Mouse (Mus musculus): Measurements from ENCODE around the gene Fn1. TPM values are rescaled to one million over a fixed set of nuclear protein-coding genes. Genes with fewer than 3 reads are reported as not detected.

Fn1 gene
- polyA plus RNA-seq, 2 experiments, result 232 to 628 TPM

DNA sequence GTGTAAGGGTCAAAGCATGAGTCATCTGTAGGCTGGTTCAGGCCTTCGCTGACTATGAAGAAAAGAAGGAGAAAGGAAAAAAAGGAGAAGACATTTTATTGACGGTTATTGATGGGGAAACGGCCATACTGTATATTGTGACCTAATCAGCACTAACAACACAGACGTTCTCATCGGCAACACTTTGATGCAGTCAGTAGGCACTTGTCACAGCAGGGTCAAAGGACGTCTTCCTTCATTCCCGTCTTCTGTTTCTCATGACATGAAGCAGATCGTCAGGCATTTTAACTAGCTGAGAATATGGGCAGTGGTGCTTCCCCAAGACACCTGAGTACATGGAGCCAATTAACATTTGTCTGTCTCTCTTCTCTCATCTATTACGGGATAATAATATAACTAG, 59.8 kb downstream of the Fn1 start:
- 92% methylated on average over 9 of the region's 9 CpGs for WGBS
- ATAC-seq (ENCODE audit: low FRiP score, low read depth), result no peak
- peaks cover 95% of the 10 kb centered on the region for H3K36me3 ChIP-seq (ENCODE audit: control insufficient read depth, insufficient read depth, low read length)

DNA sequence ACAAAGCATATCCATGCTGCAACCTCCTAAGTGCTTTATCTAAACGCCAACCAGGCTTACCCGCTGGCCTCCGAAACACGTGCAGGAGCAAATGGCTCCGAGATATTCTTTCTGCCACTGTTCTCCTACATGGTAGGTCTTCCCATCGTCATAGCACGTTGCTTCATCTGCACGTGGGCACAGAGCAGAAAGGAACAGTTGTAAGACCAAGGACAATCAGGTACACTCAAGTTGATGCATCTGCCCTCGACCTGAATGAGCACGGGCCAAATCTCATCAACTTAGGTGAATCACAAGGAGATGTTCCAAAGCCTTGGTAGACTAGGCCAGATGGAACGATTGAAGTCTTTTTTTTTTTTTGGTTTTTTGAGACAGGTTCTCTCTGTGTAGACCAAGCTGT, 63.0 kb downstream of the Fn1 start:
- DNase-seq (ENCODE audit: low spot score), result no peak
- Histone ChIP-seq H3K9me3 (ENCODE audit: control insufficient read depth, low read length) (no peaks in the 10 kb centered on the region), H3K4me3 (replicated peaks; ENCODE audit: low read length) (no peak overlapping the region), H3K36me3 (ENCODE audit: control insufficient read depth, insufficient read depth, low read length) (peaks cover 96% of the 10 kb centered on the region), H3K4me1 (ENCODE audit: control insufficient read depth, insufficient read depth, low read length) (no peaks in the 10 kb centered on the region), H3K27me3 (ENCODE audit: control insufficient read depth, insufficient read depth, low read length) (no peaks in the 10 kb centered on the region), H3K27ac (replicated peaks; ENCODE audit: low read depth, low read length) (no peak overlapping the region), H3K9ac (ENCODE audit: low read depth, low read length, severe bottlenecking) (no peak overlapping the region), H3K4me2 (replicated peaks; ENCODE audit: low read depth, low read length, severe bottlenecking) (no peak overlapping the region)
- TF ChIP-seq POLR2A (IDR thresholded peaks at IDR 0.05; ENCODE audit: borderline replicate concordance, extremely low read depth, insufficient read depth, insufficient read length), result no peak
- ATAC-seq (ENCODE audit: low FRiP score, low read depth), result no peak
- 95% methylated on average over 11 of the region's 11 CpGs for WGBS

More for the DNA sequence above, 59.8 kb downstream of the Fn1 start:
- no peaks in the 10 kb centered on the region for H3K9me3 ChIP-seq (ENCODE audit: control insufficient read depth, low read length)
- DNase-seq (ENCODE audit: low spot score), result no peak
- H3K9ac ChIP-seq (ENCODE audit: low read depth, low read length, severe bottlenecking), result no peak overlapping the region
- no peak overlapping the region for H3K4me2 ChIP-seq (replicated peaks; ENCODE audit: low read depth, low read length, severe bottlenecking)
- H3K27me3 ChIP-seq (ENCODE audit: control insufficient read depth, insufficient read depth, low read length), result no peaks in the 10 kb centered on the region
- TF ChIP-seq POLR2A (IDR thresholded peaks at IDR 0.05; ENCODE audit: borderline replicate concordance, extremely low read depth, insufficient read depth, insufficient read length), result no peak
- no peak overlapping the region for H3K27ac ChIP-seq (replicated peaks; ENCODE audit: low read depth, low read length)
- H3K4me3 ChIP-seq (replicated peaks; ENCODE audit: low read length), result no peak overlapping the region
- H3K4me1 ChIP-seq (ENCODE audit: control insufficient read depth, insufficient read depth, low read length), result no peaks in the 10 kb centered on the region

DNA sequence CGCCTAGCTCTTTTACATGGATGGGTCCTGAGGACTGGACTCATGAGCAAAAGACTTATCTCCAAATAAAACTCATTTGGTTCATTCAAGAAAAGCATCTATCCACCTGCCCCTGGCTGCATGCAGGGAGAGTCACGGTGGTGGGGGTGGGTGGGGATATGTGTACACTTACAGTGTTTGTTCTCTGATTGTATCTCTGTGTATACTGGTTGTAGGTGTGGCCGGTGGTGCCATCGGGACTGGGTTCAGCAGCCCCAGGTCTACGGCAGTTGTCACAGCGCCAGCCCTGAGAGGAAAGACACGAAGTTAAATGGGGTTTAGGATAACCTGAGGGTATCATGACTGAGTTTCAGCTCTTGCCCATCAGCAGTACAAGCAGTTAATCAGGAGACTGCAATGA, 66.3 kb downstream of the Fn1 start:
- Histone ChIP-seq H3K4me1 (ENCODE audit: control insufficient read depth, insufficient read depth, low read length) (no peaks in the 10 kb centered on the region), H3K9me3 (ENCODE audit: control insufficient read depth, low read length) (no peaks in the 10 kb centered on the region), H3K4me3 (replicated peaks; ENCODE audit: low read length) (no peak overlapping the region), H3K4me2 (replicated peaks; ENCODE audit: low read depth, low read length, severe bottlenecking) (no peak overlapping the region), H3K27ac (replicated peaks; ENCODE audit: low read depth, low read length) (no peak overlapping the region), H3K9ac (ENCODE audit: low read depth, low read length, severe bottlenecking) (no peak overlapping the region), H3K36me3 (ENCODE audit: control insufficient read depth, insufficient read depth, low read length) (peaks cover 77% of the 10 kb centered on the region), H3K27me3 (ENCODE audit: control insufficient read depth, insufficient read depth, low read length) (no peaks in the 10 kb centered on the region)
- TF ChIP-seq POLR2A (IDR thresholded peaks at IDR 0.05; ENCODE audit: borderline replicate concordance, extremely low read depth, insufficient read depth, insufficient read length), result no peak
- DNase-seq (ENCODE audit: low spot score) (no peak), ATAC-seq (ENCODE audit: low FRiP score, low read depth) (no peak)
- WGBS, result 94% methylated on average over 7 of the region's 7 CpGs

DNA sequence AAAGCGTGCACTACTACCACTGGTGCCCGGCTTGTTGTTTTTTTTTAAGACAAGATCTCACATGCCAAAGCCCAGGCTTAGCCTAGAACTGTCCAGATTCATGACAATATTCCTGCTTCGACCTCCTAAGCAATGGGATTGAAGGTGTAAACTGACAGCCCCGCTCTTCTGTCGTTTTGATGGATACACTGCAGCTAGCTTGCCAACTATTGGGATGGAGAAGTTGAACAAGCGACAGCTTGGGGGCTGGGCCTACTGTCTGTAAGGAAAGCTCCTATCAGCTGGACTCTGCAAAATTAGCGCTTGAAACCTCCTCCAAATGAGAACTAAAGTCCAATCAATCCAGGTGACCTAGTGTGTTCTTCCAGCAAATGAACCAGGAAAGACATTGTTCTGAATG, 69.1 kb downstream of the Fn1 start:
- Histone ChIP-seq H3K4me2 (replicated peaks; ENCODE audit: low read depth, low read length, severe bottlenecking) (no peak overlapping the region), H3K36me3 (ENCODE audit: control insufficient read depth, insufficient read depth, low read length) (peaks cover 70% of the 10 kb centered on the region), H3K9ac (ENCODE audit: low read depth, low read length, severe bottlenecking) (no peak overlapping the region), H3K27ac (replicated peaks; ENCODE audit: low read depth, low read length) (no peak overlapping the region), H3K27me3 (ENCODE audit: control insufficient read depth, insufficient read depth, low read length) (no peaks in the 10 kb centered on the region), H3K4me1 (ENCODE audit: control insufficient read depth, insufficient read depth, low read length) (no peaks in the 10 kb centered on the region), H3K4me3 (replicated peaks; ENCODE audit: low read length) (no peak overlapping the region), H3K9me3 (ENCODE audit: control insufficient read depth, low read length) (no peaks in the 10 kb centered on the region)
- WGBS, result 85% methylated on average over 7 of the region's 7 CpGs
- DNase-seq (ENCODE audit: low spot score) (no peak), ATAC-seq (ENCODE audit: low FRiP score, low read depth) (no peak)
- TF ChIP-seq POLR2A (IDR thresholded peaks at IDR 0.05; ENCODE audit: borderline replicate concordance, extremely low read depth, insufficient read depth, insufficient read length), result no peak

DNA sequence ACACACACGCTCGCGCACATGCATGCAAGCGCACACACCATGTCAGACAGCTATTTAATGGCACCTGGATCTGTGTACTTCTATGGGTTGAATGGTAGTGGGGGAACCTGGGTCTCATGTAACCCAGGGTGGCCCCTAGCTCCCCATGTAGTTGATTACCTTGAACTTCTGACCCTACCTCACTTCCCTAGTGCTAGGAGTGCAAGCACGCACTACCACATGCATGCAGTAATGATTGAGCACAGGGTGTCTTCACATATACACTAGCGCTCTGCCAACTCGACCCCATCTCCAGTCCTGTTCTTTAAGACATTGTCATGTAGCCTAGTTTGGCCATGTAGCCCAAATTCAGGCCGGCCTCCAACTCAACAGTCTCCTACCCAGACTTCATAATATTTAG, 69.7 kb downstream of the Fn1 start:
- H3K4me1 ChIP-seq (ENCODE audit: control insufficient read depth, insufficient read depth, low read length), result no peaks in the 10 kb centered on the region
- H3K27me3 ChIP-seq (ENCODE audit: control insufficient read depth, insufficient read depth, low read length), result no peaks in the 10 kb centered on the region
- peaks cover 70% of the 10 kb centered on the region for H3K36me3 ChIP-seq (ENCODE audit: control insufficient read depth, insufficient read depth, low read length)
- no peaks in the 10 kb centered on the region for H3K9me3 ChIP-seq (ENCODE audit: control insufficient read depth, low read length)
- no peak for ATAC-seq (ENCODE audit: low FRiP score, low read depth)
- no peak overlapping the region for H3K9ac ChIP-seq (ENCODE audit: low read depth, low read length, severe bottlenecking)
- 92% methylated on average over 8 of the region's 8 CpGs for WGBS
- no peak for TF ChIP-seq POLR2A (IDR thresholded peaks at IDR 0.05; ENCODE audit: borderline replicate concordance, extremely low read depth, insufficient read depth, insufficient read length)
- no peak overlapping the region for H3K4me3 ChIP-seq (replicated peaks; ENCODE audit: low read length)
- no peak overlapping the region for H3K27ac ChIP-seq (replicated peaks; ENCODE audit: low read depth, low read length)
- H3K4me2 ChIP-seq (replicated peaks; ENCODE audit: low read depth, low read length, severe bottlenecking), result no peak overlapping the region
- DNase-seq (ENCODE audit: low spot score), result no peak

DNA sequence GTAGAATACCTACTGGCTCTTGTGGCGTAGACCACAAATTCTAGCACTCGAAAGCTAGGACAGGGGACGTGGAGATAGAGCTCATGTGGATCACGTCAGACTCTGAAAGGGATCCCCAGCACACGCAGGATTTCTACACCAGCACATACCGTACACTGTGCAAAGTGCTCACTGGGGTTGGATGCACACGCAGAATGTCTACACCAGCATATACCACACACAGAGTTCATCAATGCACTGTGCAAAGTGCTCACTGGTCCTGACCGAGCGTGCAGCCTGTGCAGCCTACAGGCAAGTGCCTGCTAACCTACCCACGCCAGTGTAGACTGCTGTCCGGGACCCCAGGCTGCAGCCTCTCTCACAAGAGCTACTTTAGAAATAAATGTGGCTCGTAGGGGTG, 72.6 kb downstream of the Fn1 start:
- no peak for TF ChIP-seq POLR2A (IDR thresholded peaks at IDR 0.05; ENCODE audit: borderline replicate concordance, extremely low read depth, insufficient read depth, insufficient read length)
- 91% methylated on average over 12 of the region's 12 CpGs for WGBS
- Histone ChIP-seq H3K9ac (ENCODE audit: low read depth, low read length, severe bottlenecking) (no peak overlapping the region), H3K27ac (replicated peaks; ENCODE audit: low read depth, low read length) (no peak overlapping the region), H3K4me2 (replicated peaks; ENCODE audit: low read depth, low read length, severe bottlenecking) (no peak overlapping the region), H3K4me1 (ENCODE audit: control insufficient read depth, insufficient read depth, low read length) (no peaks in the 10 kb centered on the region), H3K9me3 (ENCODE audit: control insufficient read depth, low read length) (no peaks in the 10 kb centered on the region), H3K4me3 (replicated peaks; ENCODE audit: low read length) (no peak overlapping the region), H3K27me3 (ENCODE audit: control insufficient read depth, insufficient read depth, low read length) (no peaks in the 10 kb centered on the region), H3K36me3 (ENCODE audit: control insufficient read depth, insufficient read depth, low read length) (peaks cover 69% of the 10 kb centered on the region)
- ATAC-seq (ENCODE audit: low FRiP score, low read depth), result no peak
- no peak for DNase-seq (ENCODE audit: low spot score)
